Mouse (Mus musculus): ENCODE measurements around the gene Eps15l1.

Eps15l1 gene

GRCm38 (mm10) chr8:72348956-72349355 is 72.3 kb downstream of the Eps15l1 start:
- no peak for DNase-seq

- DNase-seq, result no peak
Measured at GRCm38 (mm10) chr8:72348114-72348513, 73.1 kb downstream of the Eps15l1 start.

- no peak for DNase-seq
Measured at GRCm38 (mm10) chr8:72347553-72347952, 73.7 kb downstream of the Eps15l1 start.

GRCm38 (mm10) chr8:72343725-72344124 is 77.5 kb downstream of the Eps15l1 start:
- no peak for DNase-seq

- no peak for DNase-seq
Measured at GRCm38 (mm10) chr8:72342556-72343300, 78.5 kb downstream of the Eps15l1 start.

- DNase-seq, result no peak
Measured at GRCm38 (mm10) chr8:72337034-72337433, 84.2 kb downstream of the Eps15l1 start.

GRCm38 (mm10) chr8:72336273-72336672 is 85.0 kb downstream of the Eps15l1 start:
- no peak for DNase-seq

GRCm38 (mm10) chr8:72334144-72334641 is 87.1 kb downstream of the Eps15l1 start:
- no peak for DNase-seq

GRCm38 (mm10) chr8:72333429-72334143 is 87.7 kb downstream of the Eps15l1 start:
- DNase-seq, result no peak

- no peak for DNase-seq
Measured at GRCm38 (mm10) chr8:72331631-72332030, 89.6 kb downstream of the Eps15l1 start.

- no peak for DNase-seq
Measured at GRCm38 (mm10) chr8:72330806-72331516, 90.3 kb downstream of the Eps15l1 start.

- DNase-seq, result no peak
Measured at GRCm38 (mm10) chr8:72329116-72329515, 92.1 kb downstream of the Eps15l1 start.

GRCm38 (mm10) chr8:72324708-72325107 is 96.6 kb downstream of the Eps15l1 start:
- DNase-seq, result no peak

GRCm38 (mm10) chr8:72324036-72324706 is 97.1 kb downstream of the Eps15l1 start:
- no peak for DNase-seq

- DNase-seq, result no peak
Measured at GRCm38 (mm10) chr8:72323131-72323725, 98.0 kb downstream of the Eps15l1 start.

- no peak for DNase-seq
Measured at GRCm38 (mm10) chr8:72322471-72322889, 98.8 kb downstream of the Eps15l1 start.

GRCm38 (mm10) chr8:72321635-72322441 is 99.4 kb downstream of the Eps15l1 start:
- DNase-seq, result no peak

GRCm38 (mm10) chr8:72320803-72321583 is 100.3 kb downstream of the Eps15l1 start:
- no peak for DNase-seq

- DNase-seq, result no peak
Measured at GRCm38 (mm10) chr8:72319921-72320802, 101.1 kb downstream of the Eps15l1 start.

- DNase-seq, result no peak
Measured at GRCm38 (mm10) chr8:72319397-72319796, 101.9 kb downstream of the Eps15l1 start.
